Mouse (Mus musculus) left cerebral cortex, postnatal 25 days (tissue): ENCODE measurements around the gene Tmco5b. TPM values are rescaled to one million over a fixed set of nuclear protein-coding genes. Genes with fewer than 3 reads are reported as not detected.

Experiments
- DNase-seq, 2 experiments: peaks; one replicate each; pipeline ENCODE4 v3.0.0; 2022; ENCODE audit warnings: low spot score in 2 of 2, mixed read lengths in 1 of 2
- intact Hi-C: fragments of 180-260 bp; cut with DNase I; formaldehyde crosslinking; loops from one replicate; pipeline ENCODE4 v1.15.1; 2025
- total RNA-seq, 2 experiments: library from RNA; stranded (reverse); gene quantifications; 2 replicates each; pipeline ENCODE4 v1.2.3; 2021

The Tmco5b gene
- not detected for total RNA-seq

DNA sequence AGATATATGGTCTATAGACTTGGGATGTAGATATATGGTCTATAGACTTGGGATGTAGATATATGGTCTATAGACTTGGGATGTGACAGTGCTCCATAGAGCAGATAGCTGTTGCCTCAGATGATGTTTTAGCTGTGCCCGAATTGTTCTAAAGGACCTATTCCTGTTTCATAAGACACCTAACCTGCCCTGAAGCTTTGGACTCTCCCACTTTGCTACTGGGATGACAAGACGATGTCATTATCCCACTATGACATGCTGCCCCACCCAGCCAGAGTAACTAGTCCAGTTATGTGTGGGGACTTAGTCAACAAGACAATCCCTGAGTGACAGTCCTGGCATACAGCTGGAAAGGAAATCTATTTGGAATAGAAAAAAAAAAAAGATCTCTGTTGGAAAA, at the start of gene Tmco5b:
Gene Tmco5b, plus strand, starts transcription at position 301 of the 400 bp plus-strand sequence.
- intact Hi-C loops, result no loop called here

GRCm38 (mm10) chr2:113236993-113237392, 48.5 kb upstream of the Tmco5b start:
- intact Hi-C loops, result loop anchor here (10.0 kb wide), 1 partner anchor 198 kb away; no protein-coding TSS in a partner anchor
- no peak for DNase-seq

More for the DNA sequence above, at the start of gene Tmco5b:
- no peak for DNase-seq

GRCm38 (mm10) chr2:113238871-113239270, 46.7 kb upstream of the Tmco5b start:
- intact Hi-C loops, result loop anchor here (10.0 kb wide), 1 partner anchor 196 kb away; no protein-coding TSS in a partner anchor

DNA sequence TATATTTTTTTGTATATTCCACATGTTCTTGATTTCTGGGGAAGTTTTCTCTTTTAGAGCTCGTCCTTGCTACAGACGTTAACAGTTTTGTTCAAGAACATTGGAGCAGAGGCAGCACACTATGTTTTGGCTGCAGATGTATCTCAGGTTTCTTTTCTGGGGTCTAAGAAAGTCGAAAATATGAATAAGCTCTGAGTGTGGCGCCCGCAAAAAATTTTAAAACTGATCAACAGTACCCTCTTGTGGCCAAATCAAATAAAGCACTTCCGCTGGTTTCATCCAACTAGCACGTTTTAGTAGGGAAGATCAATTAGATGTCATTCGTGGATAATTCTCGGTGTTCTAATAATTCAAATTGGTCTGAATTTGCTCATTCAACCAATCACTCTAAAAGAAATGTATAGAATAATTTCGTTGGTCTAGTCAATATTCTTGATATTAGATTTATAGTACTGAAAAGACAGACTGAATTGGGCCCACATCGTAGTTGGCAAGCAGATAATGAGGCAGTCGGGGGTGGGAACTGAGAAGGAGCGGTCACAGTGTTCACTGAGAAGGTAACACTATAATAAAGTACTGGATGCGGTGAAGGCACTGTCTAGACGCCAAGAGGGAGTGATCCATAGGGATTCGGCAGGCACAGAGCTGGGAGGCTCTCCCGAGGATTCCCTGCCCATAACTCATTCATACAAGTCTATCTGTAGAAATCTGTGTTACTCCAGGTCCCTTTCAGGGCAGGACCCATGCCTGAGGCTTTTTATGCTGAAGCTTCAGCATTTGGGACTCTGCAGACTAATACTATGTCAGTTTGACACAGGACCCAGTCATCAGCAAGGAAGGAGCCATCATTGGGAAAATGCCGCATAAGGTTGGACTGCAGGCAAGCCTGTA, 17.1 kb downstream of the Tmco5b start:
- peak; percentile 65 to 70 for DNase-seq
- intact Hi-C loops, result loop anchor here (2.0 to 10.0 kb wide), 2 partner anchors 528 to 798 kb away; no protein-coding TSS in a partner anchor

More at GRCm38 (mm10) chr2:113238871-113239270, 46.7 kb upstream of the Tmco5b start:
- no peak for DNase-seq

DNA sequence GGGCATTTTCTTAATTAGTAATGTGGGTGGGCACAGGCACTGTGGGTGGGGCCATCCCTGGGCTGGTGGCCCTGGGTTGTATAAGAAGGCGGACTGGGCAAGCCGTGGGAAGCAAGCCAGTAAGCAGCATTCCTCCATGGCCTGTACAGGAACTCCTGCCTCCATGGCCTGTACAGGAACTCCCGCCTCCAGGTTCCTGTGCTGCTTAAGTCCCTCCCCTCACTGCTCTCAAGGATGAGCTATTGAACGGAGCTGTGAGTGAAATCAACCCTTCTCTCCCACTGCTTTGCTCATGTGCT, 17.7 kb downstream of the Tmco5b start:
- DNase-seq, result no peak
- intact Hi-C loops, result loop anchor here (2.0 to 10.0 kb wide), 2 partner anchors 528 to 798 kb away; no protein-coding TSS in a partner anchor

DNA sequence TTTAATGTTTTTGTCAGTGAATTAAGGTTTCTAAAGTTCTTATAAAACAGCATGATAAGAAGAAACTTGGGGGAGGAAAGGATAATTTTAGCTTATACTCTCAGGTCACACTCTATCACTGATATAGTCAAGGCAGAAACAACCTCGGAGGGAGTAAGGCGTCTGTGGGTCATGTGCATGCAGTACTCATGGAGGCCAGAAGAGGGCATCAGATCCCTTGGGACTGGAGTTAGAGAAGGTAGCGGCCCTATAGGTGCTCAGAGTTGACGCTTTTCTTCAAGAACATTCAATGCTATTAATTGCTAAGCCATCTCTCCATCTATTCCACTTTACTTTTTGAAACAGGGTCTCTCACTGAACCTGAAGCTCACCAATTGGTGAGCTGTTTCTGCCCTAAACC, 19.8 kb downstream of the Tmco5b start:
- intact Hi-C loops, result loop anchor here (1.0 to 10.0 kb wide), 4 partner anchors 93 to 801 kb away; no protein-coding TSS in a partner anchor
- DNase-seq, result peak; percentile 78 to 87

DNA sequence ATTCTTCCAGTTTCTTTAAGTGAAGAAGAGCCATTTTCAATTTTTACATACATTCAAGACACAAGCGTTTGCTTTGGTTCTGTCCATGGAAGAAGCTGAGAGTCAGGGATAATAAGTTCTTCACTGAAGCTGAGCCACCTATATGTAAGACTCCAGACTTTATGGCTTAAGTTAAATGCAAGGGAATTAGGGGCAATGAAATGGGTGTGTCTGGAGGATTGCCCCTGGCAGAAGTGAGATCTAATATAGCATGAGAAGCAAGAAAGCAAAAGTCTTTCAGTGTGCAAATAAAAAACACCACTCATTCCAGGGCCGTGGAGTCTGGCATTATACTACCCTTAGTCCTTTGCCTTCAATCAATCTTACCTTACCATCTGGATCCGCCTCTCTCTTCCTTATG, 25.7 kb downstream of the Tmco5b start:
- no peak for DNase-seq
- intact Hi-C loops, result no loop called here

- no peak for DNase-seq
- intact Hi-C loops, result loop anchor here (5.0 kb wide), 1 partner anchor 99 kb away; no protein-coding TSS in a partner anchor
Observed at GRCm38 (mm10) chr2:113323016-113323415, 37.5 kb downstream of the Tmco5b start.

- intact Hi-C loops, result no loop called here
- DNase-seq, result no peak
Observed at GRCm38 (mm10) chr2:113333799-113334541, 48.4 kb downstream of the Tmco5b start.

GRCm38 (mm10) chr2:113335561-113336294, 50.2 kb downstream of the Tmco5b start:
- intact Hi-C loops, result loop anchor here (2.0 to 5.0 kb wide), 2 partner anchors 37 to 53 kb away; no protein-coding TSS in a partner anchor
- peak; percentile 15 to 89 for DNase-seq

GRCm38 (mm10) chr2:113344536-113344935, 59.0 kb downstream of the Tmco5b start:
- DNase-seq, result no peak
- intact Hi-C loops, result no loop called here

Other genes starting within 250 kb of the Tmco5b start
- 10 to 100 TPM; 25.9 to 44.0 TPM for gene Ryr3, start 68.6 kb upstream of the Tmco5b start, total RNA-seq
- 10 to 100 TPM; 29.7 to 32.2 TPM for gene Fmn1, start 42.0 kb downstream of the Tmco5b start, total RNA-seq